Mouse (Mus musculus): ENCODE measurements around the gene Spire2. TPM values are rescaled to one million over a fixed set of nuclear protein-coding genes. Genes with fewer than 3 reads are reported as not detected.

The Spire2 gene
- polyA plus RNA-seq, 1 experiment from 2014 or later, result 40.2 TPM

GRCm38 (mm10) chr8:123337475-123337874 is 5.0 kb downstream of the Spire2 start:
- Histone ChIP-seq H3K4me1 (replicated peaks) (peaks cover 25% of the 10 kb centered on the region), H3K27me3 (no peaks in the 10 kb centered on the region), H3K9me3 (no peaks in the 10 kb centered on the region), H3K4me2 (no peak overlapping the region), H3K36me3 (peaks cover 17% of the 10 kb centered on the region), H3K27ac (replicated peaks) (no peak overlapping the region), H3K4me3 (no peak overlapping the region), H3K9ac (no peak overlapping the region)
- WGBS, result 82% methylated on average over 3 of the region's 3 CpGs
- no peak for ATAC-seq (ENCODE audit: low read depth)

DNA sequence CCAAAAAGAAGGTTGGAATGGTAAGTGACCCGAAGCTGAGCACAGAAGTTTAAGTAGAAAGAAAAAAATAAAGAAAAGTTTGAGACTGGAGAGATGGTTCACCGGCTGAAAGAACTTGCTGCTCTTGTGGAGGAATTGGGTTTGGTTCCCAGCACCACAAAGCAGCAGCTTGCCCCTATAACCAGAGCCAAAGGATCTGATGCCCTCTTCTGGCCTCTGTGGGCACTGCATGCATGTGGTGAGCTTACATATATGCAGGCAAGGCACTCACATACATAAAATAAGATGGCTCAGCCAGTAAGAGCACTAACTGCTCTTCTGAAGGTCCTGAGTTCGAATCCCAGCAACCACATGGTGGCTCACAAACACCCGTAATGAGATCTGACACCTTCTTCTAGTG is 7.6 kb downstream of the Spire2 start:
- ATAC-seq (ENCODE audit: low read depth), result no peak
- Histone ChIP-seq H3K4me2 (no peak overlapping the region), H3K36me3 (peaks cover 17% of the 10 kb centered on the region), H3K9me3 (no peaks in the 10 kb centered on the region), H3K27ac (replicated peaks) (no peak overlapping the region), H3K27me3 (no peaks in the 10 kb centered on the region), H3K4me3 (no peak overlapping the region), H3K9ac (no peak overlapping the region), H3K4me1 (replicated peaks) (peaks cover 7% of the 10 kb centered on the region)
- 93% methylated on average over 4 of the region's 4 CpGs for WGBS

GRCm38 (mm10) chr8:123341040-123342015 is 8.8 kb downstream of the Spire2 start:
- Histone ChIP-seq H3K4me1 (replicated peaks) (no peaks in the 10 kb centered on the region), H3K4me3 (no peak overlapping the region), H3K27me3 (no peaks in the 10 kb centered on the region), H3K9ac (no peak overlapping the region), H3K36me3 (peaks cover 17% of the 10 kb centered on the region), H3K9me3 (no peaks in the 10 kb centered on the region), H3K27ac (replicated peaks) (no peak overlapping the region), H3K4me2 (no peak overlapping the region)
- 93% methylated on average over 27 of the region's 27 CpGs for whole genome bisulfite sequencing
- no peak for ATAC-seq (ENCODE audit: low read depth)

- H3K9ac ChIP-seq, result no peak overlapping the region
- H3K27me3 ChIP-seq, result no peaks in the 10 kb centered on the region
- no peak overlapping the region for H3K27ac ChIP-seq (replicated peaks)
- ATAC-seq (ENCODE audit: low read depth), result no peak
- H3K4me3 ChIP-seq, result no peak overlapping the region
- H3K4me2 ChIP-seq, result no peak overlapping the region
- no peaks in the 10 kb centered on the region for H3K9me3 ChIP-seq
- WGBS, result 91% methylated on average over 8 of the region's 8 CpGs
- H3K4me1 ChIP-seq (replicated peaks), result no peaks in the 10 kb centered on the region
- peaks cover 17% of the 10 kb centered on the region for H3K36me3 ChIP-seq
These were observed 9.7 kb downstream of the Spire2 start for GRCm38 (mm10) chr8:123342253-123342652.

GRCm38 (mm10) chr8:123342911-123343310 is 10.4 kb downstream of the Spire2 start:
- H3K36me3 ChIP-seq, result peaks cover 18% of the 10 kb centered on the region
- no peak overlapping the region for H3K9ac ChIP-seq
- H3K27ac ChIP-seq (replicated peaks), result no peak overlapping the region
- H3K4me2 ChIP-seq, result no peak overlapping the region
- H3K27me3 ChIP-seq, result no peaks in the 10 kb centered on the region
- 0 out of 2 replicates have a peak, but pooled peaks cover 1% of the 10 kb centered on the region for H3K4me1 ChIP-seq (replicated peaks)
- H3K9me3 ChIP-seq, result no peaks in the 10 kb centered on the region
- WGBS, result 84% methylated on average over 7 of the region's 7 CpGs
- H3K4me3 ChIP-seq, result no peak overlapping the region
- no peak for ATAC-seq (ENCODE audit: low read depth)

DNA sequence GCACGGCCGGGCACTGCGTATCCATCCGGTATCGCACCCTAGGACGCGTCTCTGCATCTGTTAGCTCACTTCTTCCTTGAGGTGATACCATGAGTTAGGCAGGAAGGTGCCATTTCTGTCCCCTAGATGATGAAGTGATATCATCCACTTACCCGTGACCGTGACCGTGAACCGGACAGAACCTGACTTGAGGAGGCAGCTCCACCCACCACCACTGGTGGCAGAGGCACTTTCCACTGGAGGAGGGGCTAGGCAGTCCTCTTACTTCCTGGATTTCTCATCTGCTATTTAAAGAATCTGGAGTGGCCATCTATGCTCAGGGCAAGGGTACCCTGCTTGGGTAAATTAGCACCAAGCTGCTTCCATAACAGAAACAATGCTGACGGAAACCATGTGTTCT is 10.9 kb downstream of the Spire2 start:
- no peaks in the 10 kb centered on the region for H3K27me3 ChIP-seq
- WGBS, result 88% methylated on average over 12 of the region's 12 CpGs
- H3K4me1 ChIP-seq (replicated peaks), result 0 out of 2 replicates have a peak, but pooled peaks cover 6% of the 10 kb centered on the region
- H3K27ac ChIP-seq (replicated peaks), result no peak overlapping the region; the same call in 1 of the 2 replicates
- H3K36me3 ChIP-seq, result peaks cover 23% of the 10 kb centered on the region
- H3K4me3 ChIP-seq, result no peak overlapping the region
- no peak overlapping the region for H3K9ac ChIP-seq
- H3K4me2 ChIP-seq, result no peak overlapping the region
- H3K9me3 ChIP-seq, result no peaks in the 10 kb centered on the region
- ATAC-seq (ENCODE audit: low read depth), result no peak

GRCm38 (mm10) chr8:123345135-123345534 is 12.6 kb downstream of the Spire2 start:
- ATAC-seq (ENCODE audit: low read depth), result no peak
- 84% methylated on average over 8 of the region's 8 CpGs for WGBS
- no peak overlapping the region for H3K4me2 ChIP-seq
- peaks cover 13% of the 10 kb centered on the region; the same call in 1 of the 2 replicates for H3K4me1 ChIP-seq (replicated peaks)
- peaks cover 24% of the 10 kb centered on the region for H3K36me3 ChIP-seq
- H3K27ac ChIP-seq (replicated peaks), result no peak overlapping the region
- H3K27me3 ChIP-seq, result no peaks in the 10 kb centered on the region
- H3K9ac ChIP-seq, result no peak overlapping the region
- H3K9me3 ChIP-seq, result no peaks in the 10 kb centered on the region
- no peak overlapping the region for H3K4me3 ChIP-seq

GRCm38 (mm10) chr8:123345856-123346255 is 13.3 kb downstream of the Spire2 start:
- no peak overlapping the region for H3K27ac ChIP-seq (replicated peaks)
- H3K4me2 ChIP-seq, result no peak overlapping the region
- peaks cover 23% of the 10 kb centered on the region for H3K36me3 ChIP-seq
- 92% methylated on average over 6 of the region's 6 CpGs for WGBS
- H3K4me1 ChIP-seq (replicated peaks), result peaks cover 13% of the 10 kb centered on the region; the same call in 1 of the 2 replicates
- H3K27me3 ChIP-seq, result no peaks in the 10 kb centered on the region
- H3K9me3 ChIP-seq, result no peaks in the 10 kb centered on the region
- ATAC-seq (ENCODE audit: low read depth), result no peak
- no peak overlapping the region for H3K4me3 ChIP-seq
- H3K9ac ChIP-seq, result no peak overlapping the region

- no peaks in the 10 kb centered on the region for H3K9me3 ChIP-seq
- WGBS, result 78% methylated on average over 2 of the region's 2 CpGs
- H3K4me3 ChIP-seq, result no peak overlapping the region
- H3K9ac ChIP-seq, result no peak overlapping the region
- H3K27ac ChIP-seq (replicated peaks), result no peak overlapping the region
- H3K4me2 ChIP-seq, result no peak overlapping the region
- no peaks in the 10 kb centered on the region for H3K27me3 ChIP-seq
- peaks cover 15% of the 10 kb centered on the region; the same call in 1 of the 2 replicates for H3K4me1 ChIP-seq (replicated peaks)
- peaks cover 18% of the 10 kb centered on the region for H3K36me3 ChIP-seq
- ATAC-seq (ENCODE audit: low read depth), result no peak
These were observed 14.8 kb downstream of the Spire2 start for GRCm38 (mm10) chr8:123347293-123347692.

GRCm38 (mm10) chr8:123348237-123348843 is 15.8 kb downstream of the Spire2 start:
- 64% methylated on average over 9 of the region's 9 CpGs for WGBS
- peaks cover 18% of the 10 kb centered on the region for H3K36me3 ChIP-seq
- H3K4me2 ChIP-seq, result no peak overlapping the region
- ATAC-seq (ENCODE audit: low read depth), result no peak; the same call in 1 of the 2 replicates
- H3K27ac ChIP-seq (replicated peaks), result no peak overlapping the region; the same call in 1 of the 2 replicates
- peaks cover 26% of the 10 kb centered on the region; the same call in 1 of the 2 replicates for H3K4me1 ChIP-seq (replicated peaks)
- H3K9ac ChIP-seq, result no peak overlapping the region
- H3K9me3 ChIP-seq, result no peaks in the 10 kb centered on the region
- H3K4me3 ChIP-seq, result no peak overlapping the region
- H3K27me3 ChIP-seq, result no peaks in the 10 kb centered on the region

DNA sequence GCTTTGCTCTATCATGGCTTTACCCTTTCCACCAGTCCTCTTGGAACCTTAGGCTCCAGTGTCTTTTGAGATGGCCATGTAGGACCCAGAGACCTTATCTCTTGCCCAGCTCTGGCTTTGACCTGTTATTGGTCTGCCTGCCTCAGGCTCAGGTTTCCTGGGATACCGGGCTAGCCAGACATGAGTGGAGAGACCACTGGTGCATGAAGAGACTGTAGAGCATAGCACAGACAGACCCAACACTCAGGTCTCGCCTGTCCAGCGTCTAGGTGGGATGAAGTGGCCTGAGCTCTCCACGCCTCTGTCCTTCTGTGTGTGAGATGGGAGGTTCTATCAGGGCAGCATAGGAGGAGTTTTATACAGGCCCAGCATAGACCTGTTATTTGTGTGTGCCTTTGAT is 16.6 kb downstream of the Spire2 start:
- no peak for ATAC-seq (ENCODE audit: low read depth)
- Histone ChIP-seq H3K27me3 (no peaks in the 10 kb centered on the region), H3K9ac (no peak overlapping the region), H3K27ac (replicated peaks) (no peak overlapping the region), H3K36me3 (peaks cover 18% of the 10 kb centered on the region), H3K4me1 (replicated peaks) (peaks cover 26% of the 10 kb centered on the region; the same call in 1 of the 2 replicates), H3K9me3 (no peaks in the 10 kb centered on the region), H3K4me3 (no peak overlapping the region), H3K4me2 (no peak overlapping the region)
- 90% methylated on average over 4 of the region's 4 CpGs for WGBS

DNA sequence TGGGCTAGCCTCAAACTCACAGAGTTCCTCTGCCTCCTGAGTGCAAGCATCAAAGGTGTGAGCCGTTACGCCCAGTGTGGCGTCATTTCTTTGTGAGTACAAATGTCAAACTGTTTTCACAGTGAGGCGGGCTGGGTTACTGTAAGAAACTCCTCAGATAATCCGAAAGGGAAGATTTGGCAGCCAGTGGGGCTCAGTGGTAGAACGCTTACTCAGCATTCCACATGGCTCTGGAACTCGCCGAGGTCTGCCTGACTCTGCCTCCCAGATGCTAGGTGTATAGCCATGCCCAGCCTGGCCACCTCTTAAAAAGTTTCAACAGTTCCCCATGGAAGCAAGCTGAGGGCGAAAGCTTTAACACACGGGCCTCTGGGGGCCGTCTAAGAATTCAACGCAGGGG is 19.6 kb downstream of the Spire2 start:
- 0 out of 2 replicates have a peak, but pooled peaks have one; percentile 2 for ATAC-seq (ENCODE audit: low read depth)
- Histone ChIP-seq H3K4me1 (replicated peaks) (peaks cover 26% of the 10 kb centered on the region; the same call in 1 of the 2 replicates), H3K4me3 (no peak overlapping the region), H3K9ac (no peak overlapping the region), H3K27ac (replicated peaks) (no peak overlapping the region), H3K9me3 (no peaks in the 10 kb centered on the region), H3K27me3 (no peaks in the 10 kb centered on the region), H3K4me2 (no peak overlapping the region), H3K36me3 (peaks cover 39% of the 10 kb centered on the region)
- 90% methylated on average over 12 of the region's 12 CpGs for WGBS

Measured in neural tube, embryonic 13.5 days (tissue).